Mouse (Mus musculus) spleen, postnatal 10 days (tissue): ENCODE results near the gene Igf1r.
"Not testable (repeated sequence)": the region's sequence is repeated elsewhere in the genome, so short reads cannot be mapped to it uniquely, and the experiment has no call there.

Source experiments
- DNase-seq, 2 experiments: peaks; one replicate each; pipeline ENCODE4 v3.0.0; 2021 to 2022; ENCODE audit warnings: low spot score in 2 of 2

Gene Igf1r

DNA sequence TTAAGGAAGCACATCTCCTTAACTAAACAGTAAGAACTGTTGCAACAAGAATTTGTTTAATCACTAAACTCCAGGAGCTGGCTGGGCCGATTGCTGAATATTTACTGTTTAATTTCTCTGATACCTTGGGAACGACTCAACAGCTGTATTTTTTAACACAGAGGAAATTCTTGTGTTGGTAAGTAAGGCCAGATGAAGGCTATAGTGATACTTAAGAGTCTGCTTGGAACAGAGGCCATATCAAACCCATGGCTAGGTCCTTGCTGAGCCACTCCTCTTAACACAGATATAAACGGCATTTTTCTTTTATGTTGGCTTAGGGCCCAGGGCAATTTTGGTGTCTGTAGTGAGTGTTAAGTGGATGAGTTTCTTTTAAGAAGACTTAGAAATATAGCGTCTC lies 317.9 kb downstream of the Igf1r start:
- DNase-seq = no peak

DNA sequence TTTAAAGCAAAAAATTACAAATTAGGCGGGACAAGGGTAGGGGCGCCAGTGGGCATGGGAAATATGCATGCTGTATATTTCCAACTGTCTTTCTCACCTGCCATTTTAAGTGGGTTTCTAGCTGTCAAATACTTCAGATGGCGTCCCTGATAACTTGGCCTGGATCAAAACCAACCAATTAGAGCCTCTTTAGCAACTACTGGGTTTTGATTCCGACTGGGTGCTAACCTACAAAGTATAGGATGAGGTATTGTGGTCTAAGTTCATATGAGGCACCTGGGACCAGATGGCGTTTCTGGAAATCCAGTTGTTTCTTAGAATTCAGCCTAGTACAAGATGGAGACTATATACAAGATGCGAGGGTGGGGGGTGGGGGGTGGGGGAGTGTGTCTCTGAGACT lies 319.2 kb downstream of the Igf1r start:
- no peak for DNase-seq

- no peak for DNase-seq
Measured at GRCm38 (mm10) chr7:68272607-68273006, 320.0 kb downstream of the Igf1r start.

DNA sequence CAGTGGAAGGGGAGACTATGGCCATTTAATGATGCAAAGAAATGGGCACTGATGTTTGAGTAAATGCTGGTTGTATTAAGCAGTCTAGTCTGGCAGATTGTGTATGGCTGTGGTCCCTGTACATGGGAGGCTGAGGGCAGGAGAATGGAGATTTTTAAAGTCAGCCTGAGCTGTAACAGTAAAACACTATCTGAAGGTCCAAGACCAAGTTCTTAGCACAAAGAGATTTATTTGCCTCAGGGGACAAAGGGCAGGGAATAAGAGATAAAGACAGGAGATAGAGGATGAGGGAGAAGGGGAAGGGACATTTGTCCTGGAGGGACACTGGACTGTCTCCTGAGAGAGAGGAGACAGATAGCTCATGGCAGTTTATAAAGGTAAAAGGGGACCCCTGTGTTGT lies 320.9 kb downstream of the Igf1r start, which contains the start of gene Fam169b:
Gene Fam169b, plus strand, starts transcription at position 325 of the 400 bp plus-strand sequence.
- no peak for DNase-seq

DNA sequence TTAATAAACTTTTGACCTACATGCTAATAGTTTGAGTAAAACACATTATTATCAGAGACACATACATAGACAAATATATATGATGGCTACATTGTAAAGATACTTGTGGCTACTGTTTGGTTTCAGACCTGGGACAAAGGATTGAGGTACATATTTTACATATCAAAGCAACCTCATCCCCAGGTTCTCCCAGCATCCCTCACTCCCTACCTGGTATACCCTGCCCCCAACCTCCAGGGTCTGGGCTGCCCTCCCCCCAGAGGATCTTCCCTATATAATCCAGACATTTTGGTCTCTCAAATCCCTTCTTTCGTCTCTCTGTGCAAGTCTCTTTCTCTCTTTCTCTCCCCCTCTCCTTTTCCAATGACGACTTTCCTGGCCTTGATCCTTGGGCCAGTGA lies 321.6 kb downstream of the Igf1r start:
- no peak for DNase-seq

DNA sequence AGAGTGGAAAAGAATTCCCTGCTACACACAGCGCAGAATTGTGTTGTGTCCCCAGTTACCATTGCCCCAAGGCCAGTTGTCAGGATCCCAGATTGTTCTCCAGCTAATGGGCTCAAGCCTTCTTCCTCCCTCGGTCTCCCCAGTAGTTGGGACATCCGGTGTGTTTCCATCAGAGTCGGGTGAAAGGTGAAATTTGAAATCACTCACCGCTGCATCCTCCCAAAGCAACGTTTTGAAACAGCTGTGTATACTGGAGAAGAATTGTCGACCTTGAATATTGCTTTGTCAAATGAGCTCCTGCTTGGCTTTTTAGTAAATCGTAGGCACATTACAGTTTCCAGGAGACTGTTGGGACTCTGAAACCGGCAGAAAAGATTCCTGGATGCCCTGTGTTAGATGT lies 322.3 kb downstream of the Igf1r start:
- DNase-seq = no peak

DNA sequence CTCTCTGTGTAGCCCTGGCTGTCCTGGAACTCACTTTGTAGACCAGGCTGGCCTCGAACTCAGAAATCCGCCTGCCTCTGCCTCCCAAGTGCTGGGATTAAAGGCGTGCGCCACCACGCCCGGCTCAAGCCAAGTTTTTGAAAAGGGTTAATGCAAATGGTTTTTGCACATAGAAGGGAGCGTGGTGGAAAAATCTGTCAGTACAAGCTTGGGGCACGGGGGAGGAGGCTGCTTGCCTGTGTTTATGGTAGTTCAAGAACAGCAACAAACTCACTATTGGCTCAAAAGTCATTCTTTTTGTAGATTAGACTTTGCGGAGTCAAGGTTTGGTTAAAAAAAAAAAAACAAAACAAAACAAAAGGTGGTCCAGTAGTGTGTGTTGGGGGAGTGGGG lies 322.8 kb downstream of the Igf1r start:
- DNase-seq = not testable (repeated sequence)

DNA sequence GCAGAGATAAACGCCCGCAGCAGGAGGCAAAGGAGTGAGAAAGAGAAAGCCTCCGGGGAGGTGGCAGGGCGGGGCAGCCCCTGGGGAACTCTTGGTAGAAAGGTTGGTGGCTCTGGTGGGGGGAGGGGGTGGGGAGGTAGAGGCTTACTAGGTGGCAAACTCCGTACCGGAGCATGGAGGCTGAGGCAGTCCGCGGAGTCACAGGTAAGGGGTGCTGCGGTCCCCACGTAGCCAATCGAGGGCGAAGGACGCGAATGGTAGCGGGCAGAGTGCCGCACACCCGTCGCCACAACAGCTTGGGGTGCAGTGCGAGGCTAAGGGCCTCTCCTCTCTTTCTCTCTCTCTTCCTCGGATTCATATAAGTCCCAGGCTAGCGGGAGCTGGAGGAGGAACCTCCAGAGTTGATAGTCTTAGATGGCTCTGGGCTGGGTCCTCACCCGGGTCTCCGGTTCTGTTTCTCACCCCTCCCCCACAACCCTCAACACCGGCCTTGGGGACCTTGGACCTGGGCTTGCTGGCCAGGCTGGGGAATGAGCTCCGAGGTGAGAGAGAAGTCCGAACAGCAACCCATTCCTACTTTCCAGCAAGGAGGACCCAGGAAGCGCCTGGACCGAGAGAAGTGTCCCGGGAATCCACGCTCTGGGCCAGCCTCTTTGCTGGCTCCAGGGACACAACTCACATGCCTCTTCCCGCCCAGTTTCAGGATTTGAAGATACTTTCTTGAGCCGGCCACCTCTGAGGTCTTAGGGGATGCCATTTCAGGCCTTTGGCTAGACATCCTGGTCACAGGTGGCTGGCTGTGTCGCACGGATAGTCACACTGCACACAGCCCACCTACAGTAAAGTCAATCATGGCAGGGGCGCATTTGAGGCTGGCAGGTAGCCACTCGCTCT lies 323.5 kb downstream of the Igf1r start:
- DNase-seq = peak in 1 of 2 experiments; percentile 74

GRCm38 (mm10) chr7:68277054-68277896 lies 324.6 kb downstream of the Igf1r start:
- no peak for DNase-seq

DNA sequence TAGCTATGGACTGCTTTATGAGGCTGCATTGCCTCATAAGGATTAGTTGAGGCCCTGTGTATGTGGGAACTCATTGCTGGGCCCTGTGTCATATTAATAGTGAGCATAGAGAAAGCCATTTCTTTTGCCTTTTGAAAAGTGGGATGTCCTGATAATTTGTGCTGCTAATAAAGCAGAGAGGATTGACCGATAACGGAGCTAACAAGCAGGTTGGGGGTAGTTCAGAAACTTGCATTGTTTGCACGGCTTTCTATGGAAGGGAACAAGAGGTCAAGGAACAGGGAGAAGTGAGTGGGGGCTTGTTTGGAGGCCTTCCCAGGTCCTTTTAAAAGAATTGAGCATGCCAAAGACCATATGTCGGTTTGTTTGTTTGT lies 325.3 kb downstream of the Igf1r start:
- DNase-seq = no peak

DNA sequence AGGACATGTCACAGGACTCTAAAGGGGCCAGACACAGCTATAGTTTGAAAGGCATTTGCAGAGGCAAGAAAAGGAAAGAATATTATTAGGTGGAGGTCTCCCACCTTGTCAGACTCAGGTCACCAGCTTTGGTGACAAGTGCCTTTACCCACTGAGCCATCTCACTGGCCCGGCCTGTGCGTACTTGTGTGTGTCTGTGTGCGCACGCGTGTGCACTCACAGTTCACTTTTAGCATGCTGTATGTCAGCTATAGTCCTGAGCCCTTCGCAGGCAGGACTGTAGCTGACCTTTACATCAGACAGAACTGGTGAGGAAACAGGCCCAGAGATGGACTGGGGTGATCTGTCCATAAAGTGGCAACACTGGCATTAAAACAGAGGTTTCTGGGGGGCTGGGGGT lies 325.8 kb downstream of the Igf1r start:
- no peak for DNase-seq

- DNase-seq = no peak
Measured at GRCm38 (mm10) chr7:68278908-68279307, 326.3 kb downstream of the Igf1r start.

- no peak for DNase-seq
Measured at GRCm38 (mm10) chr7:68279481-68279880, 326.9 kb downstream of the Igf1r start.

DNA sequence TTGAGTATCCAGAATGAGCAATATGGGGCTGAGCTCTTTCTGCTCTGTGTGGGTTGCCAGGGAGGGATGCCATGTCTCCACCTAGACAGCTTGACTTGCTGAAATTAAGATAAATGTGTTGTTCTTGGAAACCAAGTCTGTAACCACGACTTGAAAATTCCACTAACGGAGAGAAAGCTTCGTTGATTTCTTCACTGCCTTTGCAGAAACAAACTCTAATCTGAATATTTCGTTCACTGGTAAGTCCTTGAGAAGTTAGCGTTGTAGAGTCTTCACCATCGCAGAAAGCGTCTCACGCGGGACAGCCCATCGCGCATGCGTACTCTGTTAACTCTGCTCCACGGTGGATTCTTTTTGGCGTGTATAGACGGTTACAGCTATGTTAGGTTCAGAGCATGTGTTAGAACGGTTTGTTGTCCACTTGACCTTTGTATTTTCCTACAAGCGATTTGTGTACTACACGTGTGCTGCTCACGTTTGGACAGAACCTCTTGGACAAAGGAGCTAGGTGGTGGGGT lies 327.8 kb downstream of the Igf1r start:
- no peak for DNase-seq

DNA sequence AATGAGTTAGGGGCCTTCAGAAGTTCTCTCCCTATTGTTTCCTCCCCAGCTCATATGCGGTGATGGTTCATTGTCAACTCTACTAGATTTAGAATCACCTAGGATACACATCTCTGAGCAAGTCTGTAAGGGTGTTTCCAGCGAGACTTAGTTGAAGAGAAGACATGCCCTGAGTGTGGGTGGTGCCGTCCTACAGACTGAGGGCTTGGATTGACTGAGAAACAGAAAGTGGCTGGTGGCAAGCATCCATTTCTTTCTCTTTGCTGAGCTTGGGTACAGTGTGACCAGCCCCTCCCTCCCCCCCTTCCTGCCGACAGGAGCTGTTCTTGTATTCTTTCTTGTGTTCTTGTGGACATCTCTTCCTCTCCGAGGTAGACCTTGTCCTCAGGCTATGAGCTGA lies 328.7 kb downstream of the Igf1r start:
- DNase-seq = no peak

- DNase-seq = peak in 1 of 2 experiments; percentile 31
Measured at GRCm38 (mm10) chr7:68282304-68283132, 329.9 kb downstream of the Igf1r start.

- not testable (repeated sequence) for DNase-seq
Measured at GRCm38 (mm10) chr7:68283133-68283520, 330.5 kb downstream of the Igf1r start.
